Mouse (Mus musculus): ENCODE measurements at regions not wholly inside any gene's neighbourhood (a gene's known extent, or its start where the extent isn't known, plus 50 kb on each side); places are given as distances from the start of the nearest gene placed in this dataset.

DNA sequence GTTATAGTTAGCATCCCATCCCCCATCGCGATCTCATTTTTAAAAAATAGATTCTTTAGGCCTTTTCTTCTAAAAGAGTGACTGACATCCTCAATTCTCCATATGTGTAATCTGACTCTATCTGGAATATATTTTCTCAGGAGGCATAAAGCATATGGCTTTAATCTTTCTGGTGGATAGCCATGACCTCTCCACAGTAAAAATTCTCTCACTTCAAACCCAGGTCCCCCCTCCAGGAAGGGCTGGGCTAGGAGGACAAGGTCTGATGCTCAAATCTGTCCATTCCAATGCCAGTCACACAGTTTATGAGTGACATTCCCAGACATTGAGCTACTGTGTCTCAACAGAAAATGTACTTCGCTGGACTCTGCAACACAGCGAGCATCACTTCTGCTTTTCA, 226.8 kb upstream of the Kdm8 start:
- ATAC-seq (replicated peaks; ENCODE audit: low FRiP score, low TSS enrichment, poor library complexity, severe bottlenecking) = no peak

DNA sequence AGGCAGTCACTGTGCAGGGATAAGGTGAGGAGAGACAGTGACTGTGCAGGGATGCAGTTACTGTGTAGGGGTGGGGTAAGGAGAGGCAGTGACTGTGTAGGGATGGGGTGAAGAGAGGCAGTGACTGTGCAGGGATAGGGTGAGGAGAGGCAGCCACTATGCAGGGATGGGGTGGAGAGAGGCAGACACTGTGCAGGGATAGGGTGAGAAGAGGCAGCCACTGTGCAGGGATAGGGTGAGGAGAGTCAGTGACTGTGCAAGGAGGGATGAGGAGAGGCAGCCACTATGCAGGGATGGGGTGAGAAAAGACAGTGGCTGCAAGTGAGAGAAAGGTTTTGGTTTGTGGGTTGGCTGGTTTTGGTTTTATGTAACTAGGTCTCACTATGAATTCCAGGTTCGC, 221.8 kb upstream of the Kdm8 start:
- no peak for ATAC-seq (replicated peaks; ENCODE audit: low FRiP score, low TSS enrichment, poor library complexity, severe bottlenecking)

DNA sequence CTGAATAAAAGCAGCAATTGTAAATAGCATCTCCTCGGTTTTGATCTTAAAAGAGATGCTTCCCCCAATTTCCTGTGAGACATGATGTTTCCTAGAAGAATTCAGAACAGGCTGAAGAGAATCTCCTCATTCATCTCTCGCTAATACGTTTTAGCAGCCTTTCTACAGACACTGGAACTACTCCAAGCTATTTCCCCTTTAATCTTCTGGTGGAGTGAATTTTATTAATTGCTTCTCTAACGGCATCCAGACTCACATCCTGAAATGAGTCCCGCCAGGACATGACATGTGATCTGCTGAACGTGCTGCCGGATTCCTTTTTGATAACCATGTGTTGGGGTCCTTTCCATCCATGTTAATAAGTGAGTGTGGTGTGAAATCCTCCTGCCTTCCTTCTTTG, 209.6 kb upstream of the Kdm8 start:
- ATAC-seq (replicated peaks; ENCODE audit: low FRiP score, low TSS enrichment, poor library complexity, severe bottlenecking) = no peak

DNA sequence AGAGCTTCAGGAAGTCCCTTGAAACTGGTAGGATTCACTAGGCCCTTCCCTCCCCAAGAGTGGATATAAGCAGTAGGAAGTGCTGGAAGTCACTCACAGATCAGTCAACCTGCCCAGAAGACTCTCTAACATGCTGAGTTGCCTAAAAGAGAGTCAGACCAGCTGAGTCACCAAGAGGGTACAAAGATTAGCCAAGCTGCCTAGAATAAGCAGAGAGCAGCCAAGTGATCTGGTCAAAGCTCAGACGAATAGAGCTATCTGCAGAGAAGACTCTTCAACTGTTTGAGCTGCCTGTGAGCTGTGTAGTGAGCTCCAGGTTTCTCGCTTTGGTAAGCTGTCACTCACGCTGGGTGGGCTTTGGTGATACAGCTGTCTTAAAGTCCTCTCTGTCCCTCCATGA, 207.4 kb upstream of the Kdm8 start:
- no peak for ATAC-seq (replicated peaks; ENCODE audit: low FRiP score, low TSS enrichment, poor library complexity, severe bottlenecking)

DNA sequence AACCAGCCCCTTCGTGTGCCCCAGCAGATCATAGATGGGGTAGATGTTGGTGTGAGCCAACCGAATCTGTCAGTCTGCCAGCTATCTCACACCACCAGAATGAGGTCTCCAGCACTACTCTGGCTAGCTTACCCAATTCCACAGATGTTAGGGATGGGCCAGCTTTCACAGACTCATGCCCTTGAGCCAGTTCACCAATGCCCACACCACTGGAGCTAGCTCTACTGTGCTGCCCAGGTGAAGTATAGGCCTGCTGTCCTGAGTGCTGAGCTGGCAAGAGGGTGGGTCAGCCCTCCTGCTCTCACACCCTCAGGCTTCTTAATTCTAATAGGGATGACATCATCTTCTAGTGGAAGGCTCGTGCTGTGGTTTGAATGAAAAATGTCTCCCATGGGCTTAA, 201.5 kb upstream of the Kdm8 start:
- no peak for ATAC-seq (replicated peaks; ENCODE audit: low FRiP score, low TSS enrichment, poor library complexity, severe bottlenecking)

DNA sequence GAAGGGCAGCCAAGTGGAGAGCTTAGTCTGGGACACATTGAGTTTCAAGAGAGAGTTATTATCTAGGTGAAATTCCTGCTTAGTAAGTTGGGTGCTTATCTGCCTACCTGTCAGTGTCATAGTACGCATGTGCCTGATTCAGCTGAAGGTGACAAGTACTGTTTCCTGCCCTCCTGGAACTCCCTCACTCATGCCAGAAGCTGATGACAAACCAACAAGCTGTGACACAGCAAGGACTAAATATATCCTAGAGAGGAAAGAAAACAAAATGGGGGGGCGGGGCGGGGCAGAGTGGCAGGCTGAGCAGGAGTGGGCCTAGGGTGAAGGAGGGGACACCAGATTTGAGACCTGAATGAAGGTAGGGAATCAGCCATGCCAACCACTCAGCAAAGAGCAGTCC, 196.1 kb upstream of the Kdm8 start:
- ATAC-seq (replicated peaks; ENCODE audit: low FRiP score, low TSS enrichment, poor library complexity, severe bottlenecking) = no peak

DNA sequence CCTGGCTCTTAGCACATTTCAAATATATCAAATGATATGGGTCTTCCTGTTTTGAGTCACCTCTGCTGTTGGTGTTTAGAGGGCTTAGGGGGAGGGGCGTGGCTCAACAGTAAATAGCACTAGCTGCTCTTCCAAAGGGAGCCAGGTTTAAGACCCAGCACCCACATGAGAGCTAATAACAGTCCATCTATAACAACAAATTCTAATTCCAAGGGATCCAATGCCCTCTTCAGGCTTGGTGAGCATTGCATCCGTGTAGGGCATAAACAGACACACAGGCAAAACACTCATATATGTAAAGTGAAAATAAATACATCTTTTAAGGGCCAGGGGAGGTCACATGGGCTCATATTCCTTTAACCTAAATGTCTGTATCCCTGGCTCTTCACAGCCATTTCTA, 194.1 kb upstream of the Kdm8 start:
- no peak for ATAC-seq (replicated peaks; ENCODE audit: low FRiP score, low TSS enrichment, poor library complexity, severe bottlenecking)

DNA sequence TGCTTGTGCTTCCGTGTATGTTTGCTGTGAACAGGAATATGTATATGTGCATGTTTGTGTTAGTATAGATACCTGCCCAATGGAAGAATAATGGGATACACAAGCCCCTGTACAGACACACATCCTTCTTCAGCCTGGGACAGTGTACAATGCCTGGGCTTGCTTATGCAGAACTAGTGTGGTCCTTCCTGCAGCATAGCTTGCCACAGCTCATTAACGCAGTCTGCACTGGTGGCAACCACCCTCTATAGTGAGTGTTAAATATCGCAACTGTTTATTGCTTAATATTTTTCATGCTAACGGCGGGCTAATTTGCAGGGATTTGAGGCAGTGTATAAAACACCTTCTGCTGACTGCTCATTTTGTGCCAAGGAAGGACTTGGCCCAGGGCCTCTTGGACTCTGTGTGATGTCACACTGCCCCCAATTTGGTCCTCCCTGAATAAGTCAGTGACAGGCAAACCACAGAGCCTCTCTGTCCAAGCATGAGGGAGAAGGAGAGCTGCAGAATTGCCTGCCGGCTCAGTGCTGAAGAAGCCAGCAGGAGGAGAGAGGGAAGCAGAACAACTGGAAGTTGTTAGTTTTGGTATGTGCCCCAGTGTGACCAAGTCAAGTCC, 193.4 kb upstream of the Kdm8 start:
- no peak for ATAC-seq (replicated peaks; ENCODE audit: low FRiP score, low TSS enrichment, poor library complexity, severe bottlenecking)

DNA sequence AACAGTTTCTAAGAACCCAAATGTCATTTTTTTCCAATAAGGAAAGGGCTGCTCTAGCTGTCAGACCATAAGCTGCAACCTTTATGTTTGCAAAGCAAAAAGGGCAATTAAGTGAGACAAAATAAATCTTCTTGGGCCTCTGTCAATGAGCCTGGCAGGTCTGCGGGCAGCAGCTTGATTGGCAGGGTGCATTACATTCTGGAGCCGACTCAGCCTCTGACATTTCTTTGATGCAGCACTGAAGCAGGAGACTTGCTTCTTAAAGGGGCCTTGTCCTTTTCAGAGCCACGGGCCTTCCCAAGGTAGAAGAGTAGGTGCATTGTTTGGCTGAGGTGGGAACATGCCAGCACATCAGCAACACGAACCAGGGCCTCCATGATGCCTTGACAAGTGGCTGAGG, 190.2 kb upstream of the Kdm8 start:
- no peak for ATAC-seq (replicated peaks; ENCODE audit: low FRiP score, low TSS enrichment, poor library complexity, severe bottlenecking)

DNA sequence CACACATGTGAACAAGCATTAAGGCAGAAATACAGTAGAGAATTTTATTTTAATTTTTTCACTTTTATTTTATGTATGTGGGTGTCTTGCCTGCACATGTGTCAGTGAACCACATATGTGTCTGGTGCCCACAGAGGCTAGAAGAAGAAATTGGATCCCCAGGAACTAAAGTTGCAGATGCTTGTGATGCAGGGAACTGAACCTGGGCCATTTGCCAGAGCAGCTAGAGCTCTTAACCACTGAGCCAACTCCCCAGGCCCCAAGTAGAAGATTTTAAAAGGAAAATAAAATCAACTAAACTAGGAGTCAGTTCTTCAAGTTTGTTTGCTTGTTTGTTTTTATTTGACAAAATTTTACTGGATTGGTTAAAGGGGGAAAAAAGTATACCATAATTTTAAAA, 185.5 kb upstream of the Kdm8 start:
- ATAC-seq (replicated peaks; ENCODE audit: low FRiP score, low TSS enrichment, poor library complexity, severe bottlenecking) = no peak

DNA sequence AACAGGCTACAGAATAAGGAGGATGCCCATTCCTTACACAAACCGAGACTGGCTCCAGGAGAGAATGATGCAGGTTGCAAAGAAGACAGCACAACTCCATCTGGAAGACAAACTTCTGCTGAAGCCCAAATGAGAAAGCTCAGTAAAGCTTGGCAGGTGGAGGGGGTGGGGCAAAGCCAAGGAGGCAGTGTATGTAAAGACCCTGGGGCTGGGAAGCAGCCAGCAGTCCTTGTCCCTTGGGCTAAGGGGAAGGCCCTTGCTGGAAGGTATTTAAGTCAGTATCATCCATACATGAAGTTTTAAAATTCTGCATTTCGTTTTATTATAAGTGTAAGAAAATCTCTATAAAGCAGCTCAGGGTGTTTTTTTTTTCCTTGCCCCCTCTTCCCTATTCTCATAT, 182.3 kb upstream of the Kdm8 start:
- no peak for ATAC-seq (replicated peaks; ENCODE audit: low FRiP score, low TSS enrichment, poor library complexity, severe bottlenecking)

DNA sequence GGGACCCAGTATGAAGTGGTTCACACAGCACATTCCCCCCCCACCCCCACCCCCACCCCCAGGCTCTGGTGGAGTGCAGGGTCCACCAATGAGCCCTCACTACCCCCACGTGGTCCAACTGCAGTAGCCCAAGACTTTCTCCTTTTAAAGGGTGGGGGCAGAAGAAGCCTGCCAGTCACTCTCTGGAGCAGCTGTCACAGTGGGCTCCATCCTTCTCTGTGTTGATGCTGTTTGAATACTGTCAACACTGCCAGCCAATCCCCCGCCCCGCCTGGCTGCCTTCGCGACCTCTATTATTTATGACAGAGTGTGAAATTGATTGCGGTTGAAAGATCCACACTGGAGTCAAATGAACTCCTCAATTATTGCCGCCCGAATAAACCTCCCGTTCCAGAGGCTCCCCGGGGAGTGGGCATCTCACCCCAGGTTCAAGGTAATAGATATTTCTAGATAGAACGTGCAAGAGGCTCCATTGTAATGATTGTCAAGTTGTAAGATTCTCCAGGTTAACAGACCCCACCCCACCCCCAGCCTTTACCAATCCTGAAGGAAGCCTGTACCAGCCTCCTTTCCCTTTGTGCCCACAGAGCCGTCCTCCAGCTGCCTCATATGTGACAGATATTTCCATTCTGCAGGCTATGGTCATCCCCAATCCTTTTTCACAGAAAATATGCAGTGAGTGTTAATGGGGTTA, 181.7 kb upstream of the Kdm8 start:
- ATAC-seq (replicated peaks; ENCODE audit: low FRiP score, low TSS enrichment, poor library complexity, severe bottlenecking) = no peak

DNA sequence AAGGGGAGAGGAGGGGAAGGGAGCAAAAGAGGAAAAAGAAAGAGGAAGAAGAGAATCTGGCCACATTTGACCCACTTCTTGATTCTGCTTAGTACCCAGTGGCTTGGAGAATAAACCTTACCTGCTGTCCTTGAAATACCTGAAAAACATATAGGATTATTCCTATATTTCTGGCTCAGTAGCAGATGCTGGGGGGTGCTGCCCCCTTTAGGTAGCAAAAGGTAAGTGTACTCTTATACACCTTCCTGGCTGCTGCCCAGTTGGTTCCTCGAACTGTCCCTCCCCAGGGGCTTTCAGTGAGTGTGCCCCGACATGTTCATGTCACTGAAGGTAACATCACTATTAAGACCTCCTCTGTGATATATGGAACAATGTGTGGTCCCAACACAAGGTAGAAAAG, 180.7 kb upstream of the Kdm8 start:
- no peak for ATAC-seq (replicated peaks; ENCODE audit: low FRiP score, low TSS enrichment, poor library complexity, severe bottlenecking)

DNA sequence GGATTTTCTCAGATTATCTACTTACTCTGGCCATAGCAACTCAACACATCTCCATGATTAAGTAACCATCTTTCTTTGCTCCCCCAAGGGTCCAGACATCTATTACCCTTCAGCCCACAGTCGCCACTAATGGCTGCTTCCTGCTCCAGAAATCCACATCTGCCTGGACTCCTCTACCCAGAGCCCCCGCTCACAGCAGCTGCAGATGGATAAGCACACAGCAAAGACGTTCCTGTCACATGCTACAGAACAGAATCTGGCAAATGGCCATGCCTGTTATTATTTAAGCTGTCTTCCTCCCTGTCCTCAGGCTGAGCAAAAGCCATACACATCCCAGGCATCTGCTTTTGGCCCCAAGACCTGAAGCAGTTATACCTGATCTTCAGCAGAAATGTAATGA, 173.8 kb upstream of the Kdm8 start:
- no peak for ATAC-seq (replicated peaks; ENCODE audit: low FRiP score, low TSS enrichment, poor library complexity, severe bottlenecking)

DNA sequence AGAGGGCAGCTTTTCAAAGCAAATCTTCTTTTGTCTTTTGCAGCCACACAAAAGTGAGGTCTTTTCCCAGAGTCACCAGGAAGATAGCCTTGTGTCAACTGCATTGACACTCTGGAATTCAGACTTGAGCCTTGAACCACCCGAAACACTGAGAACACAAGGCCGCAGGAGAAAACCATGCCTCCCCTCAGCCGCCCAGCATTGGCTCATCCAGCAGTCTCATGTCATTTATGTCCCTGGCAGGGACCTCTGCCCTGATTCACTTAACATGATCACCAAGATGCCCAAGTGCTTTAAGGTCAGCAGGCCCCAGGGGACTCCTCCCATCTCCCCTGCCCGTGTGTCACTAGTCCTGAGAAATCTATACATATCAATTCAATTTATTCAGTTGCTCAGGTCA, 173.1 kb upstream of the Kdm8 start:
- ATAC-seq (replicated peaks; ENCODE audit: low FRiP score, low TSS enrichment, poor library complexity, severe bottlenecking) = no peak

DNA sequence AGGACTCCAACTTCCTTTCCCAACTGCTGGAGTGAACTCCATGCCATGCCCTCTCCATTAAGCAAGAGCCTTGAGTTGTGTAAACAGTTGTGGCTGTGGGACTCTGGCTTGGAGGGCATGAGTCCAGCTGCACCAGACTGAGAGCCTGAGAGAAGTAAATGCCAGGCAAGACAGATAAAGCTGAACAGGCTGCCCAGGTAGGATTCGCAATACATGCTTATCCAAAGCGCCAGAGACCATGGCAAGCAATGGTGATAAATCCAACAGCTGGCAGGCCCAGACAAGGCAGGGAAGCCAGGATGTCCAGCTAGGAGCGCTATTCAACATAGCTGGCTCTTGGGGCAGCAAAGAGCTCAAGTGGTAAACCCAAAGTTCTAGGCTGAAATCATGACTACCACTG, 163.1 kb upstream of the Kdm8 start:
- ATAC-seq (replicated peaks; ENCODE audit: low FRiP score, low TSS enrichment, poor library complexity, severe bottlenecking) = no peak

DNA sequence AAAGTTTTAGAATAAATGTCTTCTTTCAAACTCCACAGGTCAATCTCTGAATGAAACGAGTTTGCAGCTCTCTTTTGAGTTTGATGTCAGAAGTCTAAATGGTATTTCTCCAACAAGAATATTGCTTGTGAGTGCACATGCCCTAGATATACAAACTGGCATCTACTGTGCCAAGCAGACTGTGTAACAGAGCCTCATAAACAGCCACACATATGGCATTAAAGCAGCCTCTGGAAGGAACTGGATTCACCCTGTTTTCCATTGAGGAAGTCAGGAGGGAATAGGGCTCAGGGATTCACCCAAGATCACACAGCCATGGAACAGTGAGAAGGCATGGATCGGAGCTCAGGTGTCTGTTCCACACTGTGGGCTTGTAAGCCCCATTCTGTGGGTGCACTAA, 149.2 kb upstream of the Kdm8 start:
- no peak for ATAC-seq (replicated peaks; ENCODE audit: low FRiP score, low TSS enrichment, poor library complexity, severe bottlenecking)

DNA sequence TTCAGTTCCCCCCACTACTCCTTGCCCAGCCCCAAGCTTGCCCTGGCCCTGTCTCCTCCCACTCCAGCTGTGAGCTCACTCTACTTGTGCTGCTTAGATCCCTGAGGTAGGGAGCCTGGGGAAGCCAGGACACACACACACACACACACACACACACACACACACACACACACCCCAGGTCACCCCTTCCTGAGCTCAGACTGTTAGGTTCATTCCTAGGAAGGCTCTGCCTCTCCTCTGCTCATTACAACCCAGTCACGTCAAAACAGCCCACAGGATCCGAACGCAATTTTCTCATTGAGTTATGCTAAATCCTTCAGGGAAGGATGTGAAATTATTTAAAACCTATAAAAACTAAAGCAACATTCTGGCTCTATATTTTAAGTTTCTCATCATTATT, 136.0 kb upstream of the Kdm8 start:
- no peak for ATAC-seq (replicated peaks; ENCODE audit: low FRiP score, low TSS enrichment, poor library complexity, severe bottlenecking)

DNA sequence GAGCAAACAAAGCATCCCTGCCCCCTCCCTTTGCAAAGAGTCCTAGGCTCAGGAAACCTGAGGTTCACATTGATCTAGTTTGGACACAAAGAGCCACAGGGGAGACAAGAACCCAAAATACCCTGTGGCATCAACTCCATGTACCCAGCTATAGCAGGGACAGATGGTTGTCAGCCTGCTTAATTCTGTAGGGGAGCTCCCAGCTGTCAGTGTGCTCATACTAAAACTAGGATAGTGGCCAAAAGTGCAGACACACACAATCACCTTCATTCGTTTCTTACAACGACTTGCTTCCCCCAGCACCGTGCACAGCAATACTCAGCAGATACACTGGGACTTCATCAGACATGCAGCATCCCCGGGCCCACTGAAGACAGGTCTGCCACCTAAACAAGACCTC, 133.5 kb upstream of the Kdm8 start:
- no peak for ATAC-seq (replicated peaks; ENCODE audit: low FRiP score, low TSS enrichment, poor library complexity, severe bottlenecking)

DNA sequence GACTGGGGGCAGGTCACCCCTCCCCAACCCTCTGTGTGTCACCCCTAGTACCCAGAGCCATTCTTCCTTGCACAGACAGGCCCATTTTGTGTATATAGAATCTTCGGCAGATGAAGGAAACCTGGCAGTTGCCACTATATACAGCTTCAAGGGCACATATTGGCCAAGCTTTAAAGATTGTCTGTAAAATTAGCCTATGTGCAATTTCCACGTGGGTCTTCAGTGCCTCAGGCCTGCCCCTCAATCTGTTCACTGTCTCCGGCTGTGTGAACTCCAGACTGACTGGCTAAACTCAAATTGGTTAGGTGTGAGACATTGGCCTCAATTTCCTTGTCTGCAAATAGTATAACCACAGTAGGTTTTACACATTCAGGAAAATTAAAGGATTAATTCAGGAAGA, 130.9 kb upstream of the Kdm8 start:
- no peak for ATAC-seq (replicated peaks; ENCODE audit: low FRiP score, low TSS enrichment, poor library complexity, severe bottlenecking)

DNA sequence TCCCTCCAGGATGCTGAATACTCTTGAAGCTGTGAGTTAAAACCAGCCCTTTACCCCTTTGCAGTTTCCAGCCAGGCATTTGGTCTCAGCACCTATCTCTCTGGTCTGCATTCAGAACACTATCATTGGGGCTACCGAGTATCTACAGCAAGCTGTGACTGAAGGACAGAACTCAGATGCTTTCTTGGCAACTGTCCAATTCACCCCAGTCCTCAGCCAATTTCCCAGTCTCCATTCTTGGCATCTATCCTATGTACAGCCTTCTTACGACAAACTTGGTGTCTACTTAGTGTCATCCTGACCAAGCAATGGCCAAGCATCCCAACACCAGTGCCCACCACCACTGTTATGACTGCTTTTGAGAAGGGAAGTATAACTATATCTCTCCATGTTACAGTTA, 109.7 kb upstream of the Kdm8 start:
- no peak for ATAC-seq (replicated peaks; ENCODE audit: low FRiP score, low TSS enrichment, poor library complexity, severe bottlenecking)
